Mouse (Mus musculus): ENCODE data around the gene Dixdc1. TPM values are rescaled to one million over a fixed set of nuclear protein-coding genes. Genes with fewer than 3 reads are reported as not detected.
A peak's percentile ranks its signal among the peaks of the same experiment; 100 is the strongest.

Gene Dixdc1
- total and polyA plus RNA-seq, 3 experiments, result 0.27 TPM; not detected in 2

- Histone ChIP-seq H3K4me1 (ENCODE audit: insufficient read depth, low read depth, low read length) (peaks cover 4% of the 10 kb centered on the region), H3K9me3 (replicated peaks) (no peaks in the 10 kb centered on the region), H3K27me3 (ENCODE audit: insufficient read depth, low read length) (peaks cover 11% of the 10 kb centered on the region), H3K36me3 (replicated peaks) (no peaks in the 10 kb centered on the region), H3K4me3 (ENCODE audit: low read depth, low read length) (no peak overlapping the region)
- TF ChIP-seq POLR2AphosphoS5 (IDR thresholded peaks at IDR 0.05; ENCODE audit: insufficient replicate concordance, low read depth, low read length), result no peak
- TF ChIP-seq GATA1 (IDR thresholded peaks at IDR 0.05; ENCODE audit: borderline replicate concordance, low read length), result no peak
- no peak for TF ChIP-seq CTCF (IDR thresholded peaks at IDR 0.05; ENCODE audit: low read depth, low read length)
- TF ChIP-seq TAL1 (conservative IDR thresholded peaks at IDR 0.05; ENCODE audit: low read depth, low read length), result no peak
- TF ChIP-seq GATA2 (IDR thresholded peaks at IDR 0.05; ENCODE audit: borderline replicate concordance, low read depth, low read length), result no peak
- no peak for DNase-seq (ENCODE audit: low spot score)
- no peak for ATAC-seq (ENCODE audit: extremely low read depth, insufficient number of reproducible peaks, low FRiP score, poor library complexity, severe bottlenecking)
Measured at GRCm38 (mm10) chr9:50666442-50666841, 72.9 kb downstream of the Dixdc1 start.

- DNase-seq (ENCODE audit: low spot score) (no peak), ATAC-seq (ENCODE audit: extremely low read depth, insufficient number of reproducible peaks, low FRiP score, poor library complexity, severe bottlenecking) (no peak)
- no peak for TF ChIP-seq CTCF (IDR thresholded peaks at IDR 0.05; ENCODE audit: low read depth, low read length)
- TF ChIP-seq TAL1 (conservative IDR thresholded peaks at IDR 0.05; ENCODE audit: low read depth, low read length), result no peak
- no peak for TF ChIP-seq GATA2 (IDR thresholded peaks at IDR 0.05; ENCODE audit: borderline replicate concordance, low read depth, low read length)
- no peak for TF ChIP-seq POLR2AphosphoS5 (IDR thresholded peaks at IDR 0.05; ENCODE audit: insufficient replicate concordance, low read depth, low read length)
- no peak for TF ChIP-seq GATA1 (IDR thresholded peaks at IDR 0.05; ENCODE audit: borderline replicate concordance, low read length)
- Histone ChIP-seq H3K4me3 (ENCODE audit: low read depth, low read length) (no peak overlapping the region), H3K4me1 (ENCODE audit: insufficient read depth, low read depth, low read length) (peaks cover 9% of the 10 kb centered on the region), H3K36me3 (replicated peaks) (no peaks in the 10 kb centered on the region), H3K27me3 (ENCODE audit: insufficient read depth, low read length) (peaks cover 7% of the 10 kb centered on the region), H3K9me3 (replicated peaks) (no peaks in the 10 kb centered on the region)
Measured at GRCm38 (mm10) chr9:50664826-50665225, 74.5 kb downstream of the Dixdc1 start.

GRCm38 (mm10) chr9:50660431-50660830 is 78.9 kb downstream of the Dixdc1 start:
- peaks cover 14% of the 10 kb centered on the region for H3K4me1 ChIP-seq (ENCODE audit: insufficient read depth, low read depth, low read length)
- ATAC-seq (ENCODE audit: extremely low read depth, insufficient number of reproducible peaks, low FRiP score, poor library complexity, severe bottlenecking) (no peak), DNase-seq (ENCODE audit: low spot score) (no peak)
- no peaks in the 10 kb centered on the region for H3K9me3 ChIP-seq (replicated peaks)
- no peaks in the 10 kb centered on the region for H3K27me3 ChIP-seq (ENCODE audit: insufficient read depth, low read length)
- H3K36me3 ChIP-seq (replicated peaks), result peaks cover 22% of the 10 kb centered on the region
- peak overlapping the region; percentile 95; the same call in 1 of the 2 replicates for H3K4me3 ChIP-seq (ENCODE audit: low read depth, low read length)
- no peak for TF ChIP-seq CTCF (IDR thresholded peaks at IDR 0.05; ENCODE audit: low read depth, low read length)
- no peak for TF ChIP-seq GATA1 (IDR thresholded peaks at IDR 0.05; ENCODE audit: borderline replicate concordance, low read length)

GRCm38 (mm10) chr9:50659392-50660217 is 79.7 kb downstream of the Dixdc1 start, which contains the start of gene Dlat:
Gene Dlat, minus strand, starts transcription at chr9:50659780.
- Histone ChIP-seq H3K4me3 (ENCODE audit: low read depth, low read length) (peak within 1 kb of the TSS; percentile 95), H3K36me3 (replicated peaks) (peaks cover 26% of the 10 kb centered on the region), H3K27me3 (ENCODE audit: insufficient read depth, low read length) (no peaks in the 10 kb centered on the region), H3K9me3 (replicated peaks) (no peaks in the 10 kb centered on the region), H3K4me1 (ENCODE audit: insufficient read depth, low read depth, low read length) (peaks cover 14% of the 10 kb centered on the region)
- ATAC-seq (ENCODE audit: extremely low read depth, insufficient number of reproducible peaks, low FRiP score, poor library complexity, severe bottlenecking) (peak; percentile 45), DNase-seq (ENCODE audit: low spot score) (peak; percentile 93)
- TF ChIP-seq CTCF (IDR thresholded peaks at IDR 0.05; ENCODE audit: low read depth, low read length) (no peak), GATA2 (IDR thresholded peaks at IDR 0.05; ENCODE audit: borderline replicate concordance, low read depth, low read length) (no peak), POLR2AphosphoS5 (IDR thresholded peaks at IDR 0.05; ENCODE audit: insufficient replicate concordance, low read depth, low read length) (no peak), GATA1 (IDR thresholded peaks at IDR 0.05; ENCODE audit: borderline replicate concordance, low read length) (no peak), TAL1 (conservative IDR thresholded peaks at IDR 0.05; ENCODE audit: low read depth, low read length) (no peak)

- peaks cover 14% of the 10 kb centered on the region for H3K4me1 ChIP-seq (ENCODE audit: insufficient read depth, low read depth, low read length)
- no peaks in the 10 kb centered on the region for H3K27me3 ChIP-seq (ENCODE audit: insufficient read depth, low read length)
- peak overlapping the region; percentile 95 for H3K4me3 ChIP-seq (ENCODE audit: low read depth, low read length)
- DNase-seq (ENCODE audit: low spot score), result peak; percentile 12
- no peaks in the 10 kb centered on the region for H3K9me3 ChIP-seq (replicated peaks)
- TF ChIP-seq CTCF (IDR thresholded peaks at IDR 0.05; ENCODE audit: low read depth, low read length), result no peak
- TF ChIP-seq GATA2 (IDR thresholded peaks at IDR 0.05; ENCODE audit: borderline replicate concordance, low read depth, low read length), result no peak
- TF ChIP-seq TAL1 (conservative IDR thresholded peaks at IDR 0.05; ENCODE audit: low read depth, low read length), result no peak
- no peak for TF ChIP-seq POLR2AphosphoS5 (IDR thresholded peaks at IDR 0.05; ENCODE audit: insufficient replicate concordance, low read depth, low read length)
- TF ChIP-seq GATA1 (IDR thresholded peaks at IDR 0.05; ENCODE audit: borderline replicate concordance, low read length), result no peak
- ATAC-seq (ENCODE audit: extremely low read depth, insufficient number of reproducible peaks, low FRiP score, poor library complexity, severe bottlenecking), result no peak
- H3K36me3 ChIP-seq (replicated peaks), result peaks cover 32% of the 10 kb centered on the region
Measured at GRCm38 (mm10) chr9:50658941-50659388, 80.4 kb downstream of the Dixdc1 start.

- peaks cover 14% of the 10 kb centered on the region for H3K4me1 ChIP-seq (ENCODE audit: insufficient read depth, low read depth, low read length)
- no peak for TF ChIP-seq POLR2AphosphoS5 (IDR thresholded peaks at IDR 0.05; ENCODE audit: insufficient replicate concordance, low read depth, low read length)
- no peak for TF ChIP-seq TAL1 (conservative IDR thresholded peaks at IDR 0.05; ENCODE audit: low read depth, low read length)
- no peak for TF ChIP-seq CTCF (IDR thresholded peaks at IDR 0.05; ENCODE audit: low read depth, low read length)
- TF ChIP-seq GATA1 (IDR thresholded peaks at IDR 0.05; ENCODE audit: borderline replicate concordance, low read length), result no peak
- TF ChIP-seq GATA2 (IDR thresholded peaks at IDR 0.05; ENCODE audit: borderline replicate concordance, low read depth, low read length), result no peak
- H3K4me3 ChIP-seq (ENCODE audit: low read depth, low read length), result peak overlapping the region; percentile 95
- H3K9me3 ChIP-seq (replicated peaks), result no peaks in the 10 kb centered on the region
- peaks cover 37% of the 10 kb centered on the region for H3K36me3 ChIP-seq (replicated peaks)
- ATAC-seq (ENCODE audit: extremely low read depth, insufficient number of reproducible peaks, low FRiP score, poor library complexity, severe bottlenecking), result peak; percentile 45; the same call in 1 of the 2 replicates
- peak; percentile 73 for DNase-seq (ENCODE audit: low spot score)
- no peaks in the 10 kb centered on the region for H3K27me3 ChIP-seq (ENCODE audit: insufficient read depth, low read length)
Measured at GRCm38 (mm10) chr9:50658391-50658790, 80.9 kb downstream of the Dixdc1 start.

All from G1E (cell line).